Mouse (Mus musculus) splenic B cell, adult 2 months (primary cell): ENCODE results near the gene Ccr5.
A peak's percentile ranks its signal among the peaks of the same experiment; 100 is the strongest.
"Not testable (repeated sequence)": the region's sequence is repeated elsewhere in the genome, so short reads cannot be mapped to it uniquely, and the experiment has no call there.

Experiments
- DNase-seq: peaks from one replicate; pipeline ENCODE4 v3.0.0-alpha.2; 2011; ENCODE audit warnings: low read depth, low spot score
- H3K27me3 ChIP-seq: 2 replicates; pipeline ENCODE4 v1.6.1; 2012; ENCODE audit warnings: mild to moderate bottlenecking, low read length, moderate library complexity, mixed read lengths; ENCODE audit not compliant: control insufficient read depth, poor library complexity, insufficient read depth, severe bottlenecking
- H3K36me3 ChIP-seq: 2 replicates; pipeline ENCODE4 v1.6.1; 2012; ENCODE audit warnings: mild to moderate bottlenecking, low read length, moderate library complexity, mixed read lengths; ENCODE audit not compliant: control insufficient read depth, poor library complexity, insufficient read depth, severe bottlenecking

The Ccr5 gene

GRCm38 (mm10) chr9:124125576-124125975, 4.2 kb downstream of the Ccr5 start:
- Histone ChIP-seq H3K27me3 (no peaks in the 10 kb centered on the region), H3K36me3 (no peaks in the 10 kb centered on the region)
- no peak for DNase-seq

- no peak for DNase-seq
- H3K27me3 ChIP-seq = no peaks in the 10 kb centered on the region
- H3K36me3 ChIP-seq = no peaks in the 10 kb centered on the region
Measured at GRCm38 (mm10) chr9:124126373-124126772, 5.0 kb downstream of the Ccr5 start.

- H3K36me3 ChIP-seq = no peaks in the 10 kb centered on the region
- no peaks in the 10 kb centered on the region for H3K27me3 ChIP-seq
- DNase-seq = no peak
Measured at GRCm38 (mm10) chr9:124127412-124127811, 6.1 kb downstream of the Ccr5 start.

- Histone ChIP-seq H3K27me3 (no peaks in the 10 kb centered on the region), H3K36me3 (no peaks in the 10 kb centered on the region)
- DNase-seq = peak; percentile 80
Measured at GRCm38 (mm10) chr9:124128379-124128778, 7.0 kb downstream of the Ccr5 start.

- DNase-seq, H3K27me3 ChIP-seq, H3K36me3 ChIP-seq: not testable (repeated sequence)
Measured at GRCm38 (mm10) chr9:124132899-124133298, 11.6 kb downstream of the Ccr5 start.

- H3K36me3 ChIP-seq, DNase-seq, H3K27me3 ChIP-seq: not testable (repeated sequence)
Measured at GRCm38 (mm10) chr9:124134919-124135318, 13.6 kb downstream of the Ccr5 start.

- no peak for DNase-seq
- no peaks in the 10 kb centered on the region for H3K27me3 ChIP-seq
Measured at GRCm38 (mm10) chr9:124137619-124138018, 16.3 kb downstream of the Ccr5 start.

GRCm38 (mm10) chr9:124138055-124138775, 16.9 kb downstream of the Ccr5 start:
- DNase-seq = no peak
- no peaks in the 10 kb centered on the region for H3K36me3 ChIP-seq
- H3K27me3 ChIP-seq = no peaks in the 10 kb centered on the region

More at GRCm38 (mm10) chr9:124137619-124138018, 16.3 kb downstream of the Ccr5 start:
- H3K36me3 ChIP-seq = no peaks in the 10 kb centered on the region

- Histone ChIP-seq H3K27me3 (no peaks in the 10 kb centered on the region), H3K36me3 (no peaks in the 10 kb centered on the region)
- peak; percentile 76 for DNase-seq
Measured at GRCm38 (mm10) chr9:124143678-124144077, 22.3 kb downstream of the Ccr5 start.

GRCm38 (mm10) chr9:124146307-124146706, 25.0 kb downstream of the Ccr5 start:
- no peaks in the 10 kb centered on the region for H3K27me3 ChIP-seq
- DNase-seq = no peak
- no peaks in the 10 kb centered on the region for H3K36me3 ChIP-seq
